Mouse (Mus musculus): Measurements from ENCODE around the gene Sncg. TPM values are rescaled to one million over a fixed set of nuclear protein-coding genes. Genes with fewer than 3 reads are reported as not detected.
"Not testable (repeated sequence)": the region's sequence is repeated elsewhere in the genome, so short reads cannot be mapped to it uniquely, and the experiment has no call there.

The Sncg gene
- polyA plus RNA-seq, 1 experiment from 2014 or later: 29.0 TPM

DNA sequence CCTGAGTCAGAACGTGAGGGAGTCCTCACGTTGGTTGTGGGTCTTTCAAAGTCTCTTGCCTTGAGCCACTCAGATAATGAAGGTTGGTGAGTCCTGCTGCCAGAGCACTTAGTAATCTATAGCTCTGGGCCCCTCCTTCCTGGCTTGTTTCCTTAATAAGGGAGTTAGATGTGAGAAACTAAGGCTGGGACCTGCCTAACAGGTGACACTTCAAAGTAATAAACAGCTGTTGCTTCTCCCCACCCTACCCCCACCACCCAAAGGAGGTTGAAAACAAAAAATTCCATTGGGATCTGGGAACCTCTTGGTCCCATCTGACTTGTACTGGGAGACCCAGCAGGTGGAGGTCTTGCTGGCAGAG, 9.5 kb downstream of the Sncg start:
- Histone ChIP-seq H3K9ac (ENCODE audit: low read length) (no peak overlapping the region), H3K27me3 (ENCODE audit: control insufficient read depth, insufficient read depth, low read length) (no peaks in the 10 kb centered on the region), H3K4me3 (ENCODE audit: low read depth, low read length) (no peak overlapping the region), H3K27ac (replicated peaks) (no peak overlapping the region), H3K4me1 (replicated peaks; ENCODE audit: control insufficient read depth, insufficient read depth) (no peaks in the 10 kb centered on the region), H3K9me3 (ENCODE audit: control insufficient read depth, low read length) (no peaks in the 10 kb centered on the region), H3K36me3 (ENCODE audit: control insufficient read depth, insufficient read depth, low read length) (no peaks in the 10 kb centered on the region), H3K4me2 (replicated peaks; ENCODE audit: low read depth) (no peak overlapping the region)
- ATAC-seq (ENCODE audit: low FRiP score, low TSS enrichment) (no peak), DNase-seq (ENCODE audit: low spot score) (no peak)
- TF ChIP-seq CTCF (IDR thresholded peaks at IDR 0.05; ENCODE audit: low read depth) (no peak), EP300 (optimal IDR thresholded peaks at IDR 0.05) (no peak)
- 86% methylated on average over 2 of the region's 2 CpGs for WGBS

GRCm38 (mm10) chr14:34364254-34365146, 10.1 kb downstream of the Sncg start:
- not testable (repeated sequence) for H3K9me3 ChIP-seq (ENCODE audit: control insufficient read depth, low read length); H3K4me1 ChIP-seq (replicated peaks; ENCODE audit: control insufficient read depth, insufficient read depth); H3K36me3 ChIP-seq (ENCODE audit: control insufficient read depth, insufficient read depth, low read length); H3K9ac ChIP-seq (ENCODE audit: low read length); DNase-seq (ENCODE audit: low spot score); H3K4me3 ChIP-seq (ENCODE audit: low read depth, low read length); ATAC-seq (ENCODE audit: low FRiP score, low TSS enrichment); H3K27ac ChIP-seq (replicated peaks); H3K27me3 ChIP-seq (ENCODE audit: control insufficient read depth, insufficient read depth, low read length)
- H3K4me2 ChIP-seq (replicated peaks; ENCODE audit: low read depth): peak overlapping the region; percentile 76
- 88% methylated on average over 15 of the region's 15 CpGs for WGBS

GRCm38 (mm10) chr14:34363490-34364253, 10.9 kb downstream of the Sncg start:
- Histone ChIP-seq H3K9me3 (ENCODE audit: control insufficient read depth, low read length) (no peaks in the 10 kb centered on the region), H3K4me3 (ENCODE audit: low read depth, low read length) (peak overlapping the region; percentile 38), H3K27ac (replicated peaks) (peak overlapping the region; percentile 88), H3K27me3 (ENCODE audit: control insufficient read depth, insufficient read depth, low read length) (no peaks in the 10 kb centered on the region), H3K4me2 (replicated peaks; ENCODE audit: low read depth) (peak overlapping the region; percentile 76), H3K9ac (ENCODE audit: low read length) (peak overlapping the region; percentile 57), H3K36me3 (ENCODE audit: control insufficient read depth, insufficient read depth, low read length) (no peaks in the 10 kb centered on the region), H3K4me1 (replicated peaks; ENCODE audit: control insufficient read depth, insufficient read depth) (no peaks in the 10 kb centered on the region)
- peak; percentile 90 for DNase-seq (ENCODE audit: low spot score)
- WGBS: 4% methylated on average over 32 of the region's 32 CpGs
- TF ChIP-seq EP300 (optimal IDR thresholded peaks at IDR 0.05) (no peak), CTCF (IDR thresholded peaks at IDR 0.05; ENCODE audit: low read depth) (peak; percentile 76)
- ATAC-seq (ENCODE audit: low FRiP score, low TSS enrichment): peak; percentile 98

DNA sequence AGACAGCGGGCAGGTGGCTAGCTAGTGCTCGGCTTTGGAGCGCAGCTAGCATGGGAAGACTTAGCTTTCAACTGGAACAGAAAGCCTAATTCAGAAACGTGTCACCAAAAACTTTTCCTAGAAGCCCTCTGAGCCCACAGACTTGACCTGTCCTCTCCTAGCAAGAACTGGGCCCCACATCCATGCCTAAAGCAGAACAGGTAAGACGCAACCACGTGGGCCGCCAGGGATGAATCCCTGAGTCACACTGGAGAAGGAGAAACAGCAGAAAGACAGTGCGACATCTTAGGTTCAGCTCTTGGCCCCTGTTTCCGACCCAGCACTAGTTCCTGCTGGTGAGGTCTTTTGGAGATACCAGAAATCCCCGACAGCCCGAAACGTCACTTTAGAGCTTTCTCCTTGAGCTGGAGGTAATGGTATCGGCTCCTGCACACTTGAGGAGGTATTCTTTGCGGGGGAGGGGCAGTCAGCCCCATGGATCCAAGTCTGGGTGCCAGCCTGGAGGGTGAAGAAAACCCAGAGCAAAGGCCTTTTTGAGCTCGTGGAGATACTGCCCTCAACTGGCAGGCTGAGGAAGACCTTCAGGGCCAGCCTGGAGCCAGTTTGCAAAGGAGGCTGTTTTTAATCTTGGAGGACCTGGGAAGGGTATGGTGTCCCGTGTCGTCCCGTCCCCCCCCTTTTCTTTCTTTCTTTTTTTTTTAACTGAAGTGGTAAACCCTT, 11.7 kb downstream of the Sncg start:
- Histone ChIP-seq H3K9me3 (ENCODE audit: control insufficient read depth, low read length) (no peaks in the 10 kb centered on the region), H3K4me3 (ENCODE audit: low read depth, low read length) (peak overlapping the region; percentile 38), H3K9ac (ENCODE audit: low read length) (peak overlapping the region; percentile 57), H3K27me3 (ENCODE audit: control insufficient read depth, insufficient read depth, low read length) (no peaks in the 10 kb centered on the region), H3K4me1 (replicated peaks; ENCODE audit: control insufficient read depth, insufficient read depth) (no peaks in the 10 kb centered on the region), H3K36me3 (ENCODE audit: control insufficient read depth, insufficient read depth, low read length) (no peaks in the 10 kb centered on the region), H3K27ac (replicated peaks) (peak overlapping the region; percentile 88), H3K4me2 (replicated peaks; ENCODE audit: low read depth) (peak overlapping the region; percentile 76)
- 40% methylated on average over 18 of the region's 18 CpGs for WGBS
- DNase-seq (ENCODE audit: low spot score): peak; percentile 77
- TF ChIP-seq EP300 (optimal IDR thresholded peaks at IDR 0.05): peak; percentile 5
- peak; percentile 84 for TF ChIP-seq CTCF (IDR thresholded peaks at IDR 0.05; ENCODE audit: low read depth)
- ATAC-seq (ENCODE audit: low FRiP score, low TSS enrichment): peak; percentile 62

- TF ChIP-seq EP300 (optimal IDR thresholded peaks at IDR 0.05) (no peak), CTCF (IDR thresholded peaks at IDR 0.05; ENCODE audit: low read depth) (no peak)
- no peak for ATAC-seq (ENCODE audit: low FRiP score, low TSS enrichment)
Observed at GRCm38 (mm10) chr14:34362135-34362534, 12.5 kb downstream of the Sncg start.

More at GRCm38 (mm10) chr14:34362135-34362534, 12.5 kb downstream of the Sncg start:
- Histone ChIP-seq H3K9me3 (ENCODE audit: control insufficient read depth, low read length) (no peaks in the 10 kb centered on the region), H3K4me1 (replicated peaks; ENCODE audit: control insufficient read depth, insufficient read depth) (peaks cover 3% of the 10 kb centered on the region; the same call in 1 of the 2 replicates), H3K27ac (replicated peaks) (peak overlapping the region; percentile 88; the same call in 1 of the 2 replicates), H3K36me3 (ENCODE audit: control insufficient read depth, insufficient read depth, low read length) (no peaks in the 10 kb centered on the region), H3K4me2 (replicated peaks; ENCODE audit: low read depth) (no peak overlapping the region), H3K4me3 (ENCODE audit: low read depth, low read length) (no peak overlapping the region), H3K9ac (ENCODE audit: low read length) (no peak overlapping the region), H3K27me3 (ENCODE audit: control insufficient read depth, insufficient read depth, low read length) (no peaks in the 10 kb centered on the region)
- DNase-seq (ENCODE audit: low spot score): no peak
- 42% methylated on average over 4 of the region's 4 CpGs for WGBS

Data from stomach, postnatal 0 days (tissue).